Mouse (Mus musculus) ES-Bruce4 (cell line): ENCODE measurements around the gene BC028528.

ENCODE experiments used
- CTCF ChIP-seq: IDR thresholded peaks from one replicate; pipeline ENCODE4 v1.8.1; 2011; ENCODE audit warnings: low read depth, low read length
- EP300 ChIP-seq: IDR thresholded peaks from 2 replicates; pipeline ENCODE4 v1.6.1; 2011; ENCODE audit warnings: low read depth, low read length; ENCODE audit not compliant: insufficient read depth
- POLR2A ChIP-seq: IDR thresholded peaks from one replicate; pipeline ENCODE4 v1.8.1; 2011; ENCODE audit warnings: low read length; ENCODE audit not compliant: insufficient read depth

GRCm38 (mm10) chr3:95865571-95865970, 26.2 kb downstream of the BC028528 start:
- no peak for TF ChIP-seq CTCF
- no peak for TF ChIP-seq POLR2A
- TF ChIP-seq EP300, result no peak
